In genomic region chr16:67203329-67203728, GRCm38 (mm10) we compare ENCODE assay signal across 29 mouse cellular contexts.
"Had no signal": no experiment of that assay in that cellular context is flagged by ENCODE, and none has a peak within 500 bp of the region (broad histone marks: within the 10 kb centered on the region; RNA-seq: fewer than 3 reads in every experiment).

No protein-coding gene starts in this region.

- H3K27me3 ChIP-seq: heart, embryonic 12.5 days; heart, embryonic 13.5 days; heart, embryonic 15.5 days; hindbrain, embryonic 12.5 days; hindbrain, embryonic 13.5 days; hindbrain, embryonic 15.5 days; intestine, embryonic 15.5 days; kidney, embryonic 15.5 days had no signal

- H3K4me1 ChIP-seq: heart, embryonic 12.5 days; heart, embryonic 13.5 days; heart, embryonic 15.5 days; hindbrain, embryonic 10.5 days; hindbrain, embryonic 12.5 days; hindbrain, embryonic 13.5 days; hindbrain, embryonic 15.5 days; intestine, embryonic 15.5 days; kidney, embryonic 15.5 days had no signal

- H3K27ac ChIP-seq: heart, embryonic 13.5 days; heart, embryonic 15.5 days; hindbrain, embryonic 10.5 days; hindbrain, embryonic 12.5 days; hindbrain, embryonic 13.5 days; hindbrain, embryonic 14.5 days; hindbrain, embryonic 15.5 days; hindbrain, postnatal 0 days; intestine, embryonic 15.5 days; kidney, embryonic 15.5 days; kidney, postnatal 0 days; layer of hippocampus, adult 2 months; left cerebral cortex, adult 2 months had no signal

- H3K9ac ChIP-seq: heart, embryonic 12.5 days; heart, embryonic 13.5 days; heart, embryonic 15.5 days; hindbrain, embryonic 12.5 days; hindbrain, embryonic 13.5 days; hindbrain, embryonic 14.5 days; hindbrain, embryonic 15.5 days; intestine, embryonic 15.5 days; kidney, embryonic 15.5 days had no signal

- H3K4me3 ChIP-seq: heart, embryonic 12.5 days; heart, embryonic 13.5 days; heart, embryonic 15.5 days; hindbrain, embryonic 10.5 days; hindbrain, embryonic 12.5 days; hindbrain, embryonic 13.5 days; hindbrain, embryonic 15.5 days; intestine, embryonic 15.5 days; kidney, embryonic 15.5 days; layer of hippocampus, adult 2 months; left cerebral cortex, adult 2 months had no signal

- DNase-seq: heart, postnatal 10 days; heart, postnatal 14 days; heart, postnatal 36 days; heart, postnatal 4 days; kidney, adult 11 months; kidney, adult 18-20 months; kidney, adult 2 months; kidney, adult 8-10 months; kidney, adult 9 months; kidney, postnatal 10 days; kidney, postnatal 14 days; kidney, postnatal 25 days; kidney, postnatal 4 days; layer of hippocampus, postnatal 36 days had no signal

- H3K36me3 ChIP-seq: heart, embryonic 12.5 days; heart, embryonic 13.5 days; heart, embryonic 15.5 days; hindbrain, embryonic 10.5 days; hindbrain, embryonic 12.5 days; hindbrain, embryonic 13.5 days; hindbrain, embryonic 15.5 days; intestine, embryonic 15.5 days; kidney, embryonic 15.5 days had no signal

- H3K4me2 ChIP-seq: heart, embryonic 11.5 days; heart, embryonic 12.5 days; heart, embryonic 13.5 days; heart, embryonic 15.5 days; hindbrain, embryonic 12.5 days; hindbrain, embryonic 13.5 days; hindbrain, embryonic 14.5 days; hindbrain, embryonic 15.5 days; intestine, embryonic 15.5 days; kidney, embryonic 15.5 days had no signal

- H3K9me3 ChIP-seq: heart, embryonic 12.5 days; heart, embryonic 13.5 days; heart, embryonic 15.5 days; hindbrain, embryonic 10.5 days; hindbrain, embryonic 12.5 days; hindbrain, embryonic 13.5 days; hindbrain, embryonic 15.5 days; intestine, embryonic 15.5 days; kidney, embryonic 15.5 days had no signal
